ENCODE assay signal across 9 mouse cellular contexts in the genomic region with DNA sequence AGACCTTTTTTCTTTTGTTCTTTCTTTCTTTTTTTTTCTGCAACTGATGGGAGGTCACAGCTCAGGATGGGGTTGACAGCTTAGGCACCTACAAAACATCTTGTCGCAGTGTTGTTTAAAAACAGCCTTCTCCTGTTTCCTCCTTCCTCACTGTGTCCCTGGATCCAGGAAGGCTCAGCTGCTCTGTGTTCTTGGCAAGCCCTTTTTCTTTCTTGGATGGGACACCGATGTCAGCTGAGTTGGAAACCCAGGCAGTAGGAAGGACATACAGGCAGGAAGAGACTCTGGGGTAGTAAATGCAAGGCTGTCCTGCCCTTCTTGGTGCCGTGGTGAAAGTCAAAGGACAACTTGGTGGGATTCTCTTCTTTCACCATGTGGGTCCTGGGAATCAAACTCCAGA. TPM values are rescaled to one million over a fixed set of nuclear protein-coding genes. Genes with fewer than 3 reads are reported as not detected.
DNase-seq lines count a peak whose midpoint lies in the region; ATAC-seq and TF ChIP-seq lines count a peak whose summit lies in the region.
"Had no signal": no experiment of that assay in that cellular context is flagged by ENCODE, and none has a peak within 500 bp of the region (broad histone marks: within the 10 kb centered on the region; RNA-seq: fewer than 3 reads in every experiment).

No protein-coding gene starts in this region.

- TF ChIP-seq RAD21 in CH12.LX (IDR thresholded peaks at IDR 0.05; ENCODE audit: low read depth, low read length) = no peak
- no peak for TF ChIP-seq RAD21 in MEL (IDR thresholded peaks at IDR 0.05; ENCODE audit: low read depth, low read length)

- H3K4me1 ChIP-seq in CH12.LX (ENCODE audit: control insufficient read depth in 1 of 2, insufficient read depth in 2 of 2) (peaks cover 17 to 51% of the 10 kb centered on the region in 2 experiments), MEL (ENCODE audit: control insufficient read depth in 1 of 2, insufficient read depth in 2 of 2, low read length in 2 of 2) (peaks cover 6 to 18% of the 10 kb centered on the region in 2 experiments; a peak in 3 of 4 replicates)
- peaks cover 30 to 53% of the 10 kb centered on the region in 2 experiments for H3K4me1 ChIP-seq in heart, embryonic 14.5 days (ENCODE audit: control insufficient read depth in 2 of 2, insufficient read depth in 2 of 2, low read length in 2 of 2)
- H3K4me1 ChIP-seq in liver, embryonic 13.5 days (replicated peaks) = peaks cover 60% of the 10 kb centered on the region

- H3K9ac ChIP-seq in CH12.LX (ENCODE audit: insufficient read depth, low read depth) (no peak overlapping the region; the same call in 1 of the 2 replicates), MEL (ENCODE audit: control insufficient read depth, low read depth, low read length, poor library complexity, severe bottlenecking) (peak overlapping the region; percentile 33)
- peak overlapping the region; percentile 45 for H3K9ac ChIP-seq in heart, embryonic 14.5 days (ENCODE audit: low read length)
- H3K9ac ChIP-seq in liver, embryonic 13.5 days = peak overlapping the region; percentile 99

- no peak overlapping the region for H3K27ac ChIP-seq in CH12.LX (ENCODE audit: insufficient read depth, low read depth)
- H3K27ac ChIP-seq in MEL (ENCODE audit: control insufficient read depth, low read depth, low read length) = no peak overlapping the region
- H3K27ac ChIP-seq in heart, embryonic 14.5 days (replicated peaks in 1 of 2; ENCODE audit: control insufficient read depth in 1 of 2, insufficient read depth in 1 of 2, low read depth in 2 of 2, low read length in 2 of 2) = peak overlapping the region in 1 of 2 experiments; percentile 48; a peak in 3 of 4 replicates
- H3K27ac ChIP-seq in liver, embryonic 13.5 days = peak overlapping the region; percentile 97

- H3K4me2 ChIP-seq in CH12.LX (ENCODE audit: insufficient read depth, low read depth, poor library complexity, severe bottlenecking) = peak overlapping the region; percentile 4; the same call in 1 of the 2 replicates
- H3K4me2 ChIP-seq in heart, embryonic 14.5 days (ENCODE audit: low read length) = peak overlapping the region; percentile 71
- H3K4me2 ChIP-seq in liver, embryonic 13.5 days = peak overlapping the region; percentile 81

- DNase-seq in CH12.LX (ENCODE audit: extremely low read depth) = no peak
- DNase-seq in MEL (ENCODE audit: low read depth, low spot score) = no peak
- no peak for DNase-seq in liver, embryonic 13.5 days
- no peak for DNase-seq in embryo, embryonic 11 days
- DNase-seq in embryo, embryonic 10.5 days (ENCODE audit: low spot score) = no peak
- DNase-seq in natural killer cell, adult 2 months (ENCODE audit: low spot score in 2 of 2) = no peak
- DNase-seq: thymus, adult 2 months had no signal

- in situ Hi-C loops in CH12.LX (cut with MboI; ENCODE audit: low pct_ligation_motif_present, low pct_unique_long_range_greater_than_20kb, low sequenced_read_pairs) = loop anchor here (25.0 kb wide), 1 partner anchor 271 kb away; a partner anchor contains a TSS

- TF ChIP-seq POLR2A in CH12.LX (IDR thresholded peaks at IDR 0.05; ENCODE audit: low read depth, low read length) (no peak), MEL (IDR thresholded peaks at IDR 0.05; ENCODE audit: control insufficient read depth in 1 of 2, insufficient read depth in 1 of 2, low read depth in 1 of 2, low read length in 2 of 2, poor library complexity in 1 of 2) (no peak)

- H3K79me2 ChIP-seq in CH12.LX (replicated peaks; ENCODE audit: control insufficient read depth, extremely low read depth, insufficient read depth, poor library complexity, severe bottlenecking) (peaks cover 46% of the 10 kb centered on the region), MEL (ENCODE audit: control insufficient read depth, insufficient read depth, low read length, poor library complexity) (peaks cover 36% of the 10 kb centered on the region)

- 67% methylated on average over 3 of the region's 3 CpGs for WGBS in heart, embryonic 14.5 days
- WGBS in liver, embryonic 13.5 days (ENCODE audit: insufficient replicate concordance) = 81% methylated on average over 3 of the region's 3 CpGs

- ATAC-seq in heart, embryonic 14.5 days (ENCODE audit: insufficient number of reproducible peaks, insufficient read depth, low FRiP score, low read depth) = no peak
- no peak for ATAC-seq in liver, embryonic 13.5 days (ENCODE audit: low read depth)
- ATAC-seq in cerebellum, adult (ENCODE audit: insufficient number of reproducible peaks, low FRiP score, low TSS enrichment) = no peak

- H3K27me3 ChIP-seq in CH12.LX (replicated peaks) (peaks cover 22% of the 10 kb centered on the region), MEL (ENCODE audit: control insufficient read depth in 1 of 2, insufficient read depth in 2 of 2, low read length in 2 of 2) (peaks cover 0 to under 1% of the 10 kb centered on the region in 2 experiments; a peak in 1 of 4 replicates)
- H3K27me3 ChIP-seq in heart, embryonic 14.5 days (ENCODE audit: control insufficient read depth, insufficient read depth, low read length) = peaks cover 25% of the 10 kb centered on the region
- H3K27me3 ChIP-seq in liver, embryonic 13.5 days = peaks cover 29% of the 10 kb centered on the region

- TF ChIP-seq EP300 in CH12.LX (IDR thresholded peaks at IDR 0.05; ENCODE audit: low read length) (no peak), MEL (IDR thresholded peaks at IDR 0.05; ENCODE audit: low read depth in 1 of 2, low read length in 2 of 2) (no peak)

- no peak for TF ChIP-seq CTCF in CH12.LX (conservative IDR thresholded peaks at IDR 0.05 in 1 of 2, IDR thresholded peaks at IDR 0.05 in 1 of 2; ENCODE audit: low read depth in 2 of 2, low read length in 2 of 2)
- TF ChIP-seq CTCF in MEL (IDR thresholded peaks at IDR 0.05 in 2 of 3, conservative IDR thresholded peaks at IDR 0.05 in 1 of 3; ENCODE audit: control insufficient read depth in 1 of 3, insufficient read depth in 1 of 3, low read depth in 2 of 3, low read length in 3 of 3, poor library complexity in 1 of 3, severe bottlenecking in 1 of 3) = no peak

- no peaks in the 10 kb centered on the region for H3K9me3 ChIP-seq in CH12.LX (replicated peaks; ENCODE audit: low read length)
- H3K9me3 ChIP-seq in MEL (replicated peaks; ENCODE audit: insufficient read depth, low read length) = no peaks in the 10 kb centered on the region
- no peaks in the 10 kb centered on the region for H3K9me3 ChIP-seq in heart, embryonic 14.5 days (ENCODE audit: control insufficient read depth, low read length)
- no peaks in the 10 kb centered on the region for H3K9me3 ChIP-seq in liver, embryonic 13.5 days (replicated peaks)

- dilution Hi-C loops in CH12.LX (cut with MboI; ENCODE audit: extremely low pct_ligation_motif_present, extremely low pct_unique_long_range_greater_than_20kb, low sequenced_read_pairs) = no loop called here

- H3K36me3 ChIP-seq in CH12.LX (replicated peaks in 1 of 2; ENCODE audit: control insufficient read depth in 1 of 2, insufficient read depth in 1 of 2, low read length in 1 of 2) (peaks cover 24 to 51% of the 10 kb centered on the region in 2 experiments), MEL (ENCODE audit: control insufficient read depth in 1 of 2, insufficient read depth in 2 of 2, low read length in 2 of 2) (peaks cover 7 to 15% of the 10 kb centered on the region in 2 experiments)
- H3K36me3 ChIP-seq in heart, embryonic 14.5 days (ENCODE audit: control insufficient read depth, insufficient read depth, low read length) = peaks cover 32% of the 10 kb centered on the region
- peaks cover 51% of the 10 kb centered on the region for H3K36me3 ChIP-seq in liver, embryonic 13.5 days

- H3K4me3 ChIP-seq in CH12.LX (replicated peaks in 1 of 3; ENCODE audit: low read depth in 2 of 3, low read length in 2 of 3, poor library complexity in 1 of 3) (no peak overlapping the region), MEL (ENCODE audit: control insufficient read depth in 1 of 2, insufficient read depth in 1 of 2, low read depth in 2 of 2, low read length in 2 of 2) (no peak overlapping the region)
- peak overlapping the region in 1 of 2 experiments; percentile 82; a peak in 1 of 4 replicates for H3K4me3 ChIP-seq in heart, embryonic 14.5 days (ENCODE audit: control insufficient read depth in 1 of 2, insufficient read depth in 1 of 2, low read depth in 1 of 2, low read length in 2 of 2)
- peak overlapping the region; percentile 96 for H3K4me3 ChIP-seq in liver, embryonic 13.5 days (replicated peaks)

TF ChIP-seq in CH12.LX, 34 proteins besides CTCF, POLR2A, EP300 and RAD21 (continues in another document):
- TF ChIP-seq HCFC1 (IDR thresholded peaks at IDR 0.05; ENCODE audit: low read depth, low read length) = no peak

TF ChIP-seq in MEL, 35 proteins besides CTCF, POLR2A, EP300 and RAD21 (continues in another document):
- no peak for TF ChIP-seq TBP (IDR thresholded peaks at IDR 0.05; ENCODE audit: low read depth, low read length)
- TF ChIP-seq GATA1 (IDR thresholded peaks at IDR 0.05; ENCODE audit: low read depth, low read length) = no peak

RNA-seq across cellular contexts. Expression of a gene that starts 1.9 kb away (rescaled TPM):
- total RNA-seq in CH12.LX (2012; rRNA removed) = 30.6 and 34.7 TPM in 2 replicates
- total RNA-seq in CH12.LX (2014; rRNA removed) = 27.6 and 28.1 TPM in 2 replicates
- 22.4 and 23.2 TPM in 2 replicates for polyA plus RNA-seq in CH12.LX (2012; ENCODE audit: insufficient read length, low read depth)
- total RNA-seq in MEL (2012; rRNA removed) = 31.2 and 38.4 TPM in 2 replicates
- 10 to 100 TPM in 1 of 2 experiments, not detected in 1; 55.5 TPM for polyA plus RNA-seq in MEL (2012; ENCODE audit: insufficient read depth in 1 of 2, insufficient read length in 2 of 2, low read depth in 1 of 2, low replicate concordance in 2 of 2, missing spikeins in 1 of 2)
- 41.4 and 42.1 TPM in 2 replicates for polyA plus RNA-seq in heart, embryonic 14.5 days (2014; fragmentation: Nextera tagmentation; extraction: Ambion mirVana)
- polyA plus RNA-seq in liver, embryonic 13.5 days (2015; fragmentation: Nextera tagmentation; extraction: Ambion mirVana) = 23.9 and 27.0 TPM in 2 replicates

RNA-seq across cellular contexts. Expression of a gene that starts 5.1 kb away (rescaled TPM):
- total RNA-seq in CH12.LX (2012; rRNA removed) = 6.2 and 6.8 TPM in 2 replicates
- 2.1 and 2.7 TPM in 2 replicates for total RNA-seq in CH12.LX (2014; rRNA removed)
- polyA plus RNA-seq in CH12.LX (2012; ENCODE audit: insufficient read length, low read depth) = 1.5 and 1.7 TPM in 2 replicates
- not detected in 2 replicates for total RNA-seq in MEL (2012; rRNA removed)
- polyA plus RNA-seq in MEL (2012; ENCODE audit: insufficient read depth in 1 of 2, insufficient read length in 2 of 2, low read depth in 1 of 2, low replicate concordance in 2 of 2, missing spikeins in 1 of 2) = not detected
- polyA plus RNA-seq in heart, embryonic 14.5 days (2014; fragmentation: Nextera tagmentation; extraction: Ambion mirVana) = 0.24 and 0.47 TPM in 2 replicates
- polyA plus RNA-seq in liver, embryonic 13.5 days (2015; fragmentation: Nextera tagmentation; extraction: Ambion mirVana) = 0.08 and 0.23 TPM in 2 replicates

RNA-seq across cellular contexts. Expression of a gene that starts 37.5 kb away (rescaled TPM):
- 68.3 and 109 TPM in 2 replicates for total RNA-seq in CH12.LX (2012; rRNA removed)
- total RNA-seq in CH12.LX (2014; rRNA removed) = 21.0 and 25.9 TPM in 2 replicates
- polyA plus RNA-seq in CH12.LX (2012; ENCODE audit: insufficient read length, low read depth) = 19.8 and 20.0 TPM in 2 replicates
- total RNA-seq in MEL (2012; rRNA removed) = 8.6 and 13.4 TPM in 2 replicates
- polyA plus RNA-seq in MEL (2012; ENCODE audit: insufficient read depth in 1 of 2, insufficient read length in 2 of 2, low read depth in 1 of 2, low replicate concordance in 2 of 2, missing spikeins in 1 of 2) = 1 to 10 TPM in 1 of 2 experiments, not detected in 1; 8.2 TPM
- 0.46 and 1.2 TPM in 2 replicates for polyA plus RNA-seq in heart, embryonic 14.5 days (2014; fragmentation: Nextera tagmentation; extraction: Ambion mirVana)
- polyA plus RNA-seq in liver, embryonic 13.5 days (2015; fragmentation: Nextera tagmentation; extraction: Ambion mirVana) = 49.5 and 51.7 TPM in 2 replicates

Comparison
In these comparisons a context has a peak if more than half of its experiments do, and no peak if none do; other contexts are left out.
1. H3K4me2 ChIP-seq: peak in every context shown above with its lines; median percentile 81 in liver, embryonic 13.5 days; 71 in heart, embryonic 14.5 days; 4 in CH12.LX.